Mouse (Mus musculus): ENCODE results near the gene Lmna. TPM values are rescaled to one million over a fixed set of nuclear protein-coding genes. Genes with fewer than 3 reads are reported as not detected.

The Lmna gene
- total RNA-seq (2023), result 1 to 10 TPM; 3.8 to 6.3 TPM

DNA sequence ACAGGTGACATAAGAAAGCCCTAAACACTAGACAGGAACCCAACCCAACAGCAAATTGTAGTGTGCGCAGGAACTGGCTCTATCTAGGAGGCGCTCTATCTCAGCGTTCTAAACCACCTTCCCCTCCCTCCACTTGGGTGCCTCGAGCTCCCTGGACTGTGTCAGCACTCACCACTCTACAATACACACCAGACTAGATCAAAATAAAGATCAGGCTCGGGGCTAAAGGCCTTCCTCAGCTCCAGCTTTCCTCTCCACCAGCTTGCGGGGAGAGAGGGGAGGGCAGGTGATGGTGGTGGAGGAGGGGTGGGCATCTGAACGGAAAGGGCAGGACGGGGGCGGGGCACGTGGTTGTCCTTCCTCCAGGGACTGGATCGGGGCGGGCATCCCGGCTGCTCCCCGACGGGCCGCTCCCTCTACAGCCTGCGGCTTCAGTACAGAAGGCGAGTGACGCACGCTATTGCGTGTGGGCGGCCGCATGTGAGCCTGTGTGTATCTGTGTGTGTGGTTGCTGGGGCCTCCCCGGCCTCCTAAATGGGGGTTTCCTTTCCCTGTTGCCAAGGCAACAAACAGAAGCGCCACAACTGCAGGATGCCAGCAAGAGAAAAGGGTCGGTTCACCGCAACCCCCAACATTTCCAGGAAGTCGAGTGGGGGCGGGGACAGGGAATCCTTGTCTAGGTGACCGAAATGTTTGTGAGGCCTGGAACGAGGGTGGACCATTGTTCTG, at the start of gene Lmna:
Gene Lmna, minus strand, starts transcription at position 265 of the 729 bp plus-strand sequence.

DNA sequence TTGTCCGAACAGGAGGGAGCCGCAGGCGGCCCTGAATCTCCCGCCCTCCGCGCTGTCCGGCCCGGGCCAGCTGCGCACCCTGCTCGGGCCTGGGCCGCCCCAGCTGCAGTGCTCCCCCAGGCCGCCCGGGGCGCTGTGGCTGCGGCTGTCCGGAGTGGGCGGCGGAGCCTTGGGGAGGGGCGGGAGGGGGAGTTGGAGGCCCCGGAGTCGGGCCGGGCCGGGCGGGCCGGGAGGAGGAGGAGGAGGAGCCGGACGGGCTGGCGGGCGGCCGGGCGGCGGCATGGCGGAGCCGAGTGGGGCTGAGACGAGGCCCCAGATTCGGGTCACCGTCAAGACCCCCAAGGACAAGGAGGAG, 43.7 kb upstream of the Lmna start, which contains the start of gene Ubqln4:
Gene Ubqln4, plus strand, starts transcription at position 234 of the 355 bp plus-strand sequence.

DNA sequence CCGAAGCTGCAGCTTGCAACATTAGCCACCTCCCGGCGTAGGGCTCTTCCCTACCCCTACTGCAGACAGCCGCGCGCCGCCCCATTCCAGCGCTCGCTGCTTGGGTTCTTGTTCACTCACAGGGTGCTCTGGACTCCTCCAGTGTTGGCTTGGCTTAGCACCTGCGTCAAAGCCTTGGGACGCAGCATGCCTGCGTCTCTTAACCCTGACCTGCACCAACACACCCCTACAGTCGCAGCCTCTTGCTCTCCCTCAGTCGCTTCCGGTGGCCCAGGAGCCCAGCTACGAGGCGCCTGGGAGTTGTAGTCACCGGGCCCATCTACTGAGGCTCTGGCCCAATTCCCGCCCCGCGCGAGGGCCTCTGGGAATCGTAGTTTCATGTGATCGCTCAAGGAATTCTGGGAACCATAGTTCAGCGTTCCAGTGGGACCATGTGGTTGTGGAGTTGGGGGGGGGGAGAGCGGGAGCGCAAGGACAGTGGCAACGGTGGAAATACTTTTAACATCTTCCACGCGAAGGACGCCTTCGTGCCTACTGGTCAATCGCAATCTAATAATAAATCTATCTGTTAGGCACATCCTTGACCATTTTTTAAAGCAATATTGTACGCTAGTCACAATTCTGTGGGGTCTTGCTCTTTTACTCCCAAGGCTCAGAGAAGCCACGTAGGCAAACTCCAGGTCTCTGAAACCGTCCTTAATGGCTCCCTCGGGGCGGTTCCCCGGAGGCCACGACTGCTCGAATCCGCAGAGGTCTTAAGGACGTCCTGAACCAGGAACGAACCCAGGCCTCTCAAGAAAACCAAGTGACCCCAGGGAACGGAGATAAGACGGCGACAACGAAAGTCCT, 43.1 kb upstream of the Lmna start, which contains the start of gene Lamtor2:
Gene Lamtor2, minus strand, starts transcription at position 399 of the 849 bp plus-strand sequence.

DNA sequence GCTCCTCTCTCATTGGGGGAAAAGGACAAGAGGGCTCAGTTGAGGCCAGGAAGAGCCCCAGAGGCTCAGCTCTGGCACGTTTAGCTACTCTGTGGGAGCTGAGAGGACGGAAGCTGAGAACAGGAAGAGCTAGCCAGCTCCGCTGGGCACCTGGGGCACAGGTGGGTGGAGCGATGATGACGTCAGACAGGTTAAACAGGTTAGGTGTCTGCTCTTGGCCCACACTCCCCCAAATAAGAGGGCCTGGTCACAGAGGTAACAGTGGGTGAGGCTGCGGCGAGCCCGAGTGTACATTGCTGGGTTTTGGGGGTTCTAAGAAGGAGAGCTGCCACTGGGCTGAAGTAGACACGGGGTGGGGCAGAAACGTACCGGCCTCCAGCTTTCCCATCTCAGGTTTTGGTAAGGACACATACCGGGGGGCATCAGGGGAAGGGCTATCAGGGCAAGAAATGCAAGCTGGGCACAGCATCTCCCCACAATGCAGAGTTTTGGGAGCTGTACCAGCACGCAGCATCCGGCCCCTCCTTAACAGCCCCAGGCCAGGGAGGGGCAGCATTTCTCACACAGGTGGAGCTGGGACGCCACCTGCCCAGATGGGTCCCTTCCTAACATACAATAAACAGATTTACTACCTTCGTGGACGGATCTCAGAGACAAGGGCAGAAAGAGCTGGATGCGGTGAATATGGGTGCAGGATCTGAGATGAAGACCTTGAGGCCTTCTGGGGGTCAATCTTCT, 38.6 kb upstream of the Lmna start, which contains the start of gene Rab25:
Gene Rab25, minus strand, starts transcription at position 121 of the 738 bp plus-strand sequence.

DNA sequence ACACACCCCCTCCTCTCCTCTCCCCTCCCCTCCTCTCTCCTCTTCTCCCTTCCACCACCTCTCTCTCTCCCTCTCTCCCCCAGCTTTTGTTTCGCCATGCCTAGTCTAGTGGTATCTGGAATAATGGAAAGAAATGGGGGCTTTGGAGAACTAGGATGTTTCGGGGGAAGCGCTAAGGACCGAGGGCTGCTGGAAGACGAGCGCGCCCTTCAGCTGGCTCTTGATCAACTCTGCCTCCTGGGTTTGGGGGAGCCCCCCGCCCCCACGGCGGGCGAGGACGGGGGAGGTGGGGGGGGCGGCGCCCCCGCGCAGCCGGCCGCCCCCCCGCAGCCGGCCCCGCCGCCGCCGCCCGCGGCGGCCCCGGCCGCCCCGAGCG, 22.5 kb upstream of the Lmna start, which contains the start of gene Mex3a:
Gene Mex3a, plus strand, starts transcription at position 97 of the 376 bp plus-strand sequence.

DNA sequence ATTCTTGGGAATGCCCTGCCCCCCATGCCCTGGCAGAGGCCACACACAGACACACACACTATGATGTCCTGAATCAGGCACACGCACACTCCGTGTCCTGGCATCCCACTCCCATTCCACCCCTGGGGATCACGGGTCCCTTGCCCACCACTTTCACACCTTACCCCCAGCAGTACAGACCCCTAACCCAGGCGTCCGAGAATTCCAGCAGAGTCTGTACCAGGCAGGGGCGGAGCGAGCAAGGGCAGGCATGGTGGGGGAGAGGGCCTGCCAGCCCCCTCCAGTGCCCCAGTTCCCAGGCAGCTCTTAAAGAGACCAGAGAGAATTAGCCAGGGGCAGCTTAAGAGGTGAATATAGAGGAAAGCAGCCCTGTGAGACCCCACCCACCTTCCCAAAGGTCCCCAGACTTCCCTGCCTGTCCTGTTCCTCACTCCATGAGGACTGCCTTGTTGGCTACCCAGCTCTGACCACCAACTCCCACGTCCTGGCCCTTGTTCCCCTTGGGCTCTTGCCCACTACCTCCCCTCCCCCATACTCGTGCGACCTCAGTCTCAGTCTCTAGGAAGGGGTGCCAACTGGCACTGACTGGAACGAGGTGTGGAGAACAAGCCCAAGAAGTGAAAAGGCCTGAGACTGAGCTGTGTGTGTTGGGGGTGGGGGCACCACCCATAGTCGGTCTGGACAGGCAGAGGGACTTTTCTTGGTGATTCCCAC, 48.6 kb downstream of the Lmna start, which contains the start of gene Sema4a:
Gene Sema4a, minus strand, starts transcription at position 200 of the 714 bp plus-strand sequence.

Other genes starting within 250 kb of the Lmna start
- gene Gm38392, start 222.7 kb downstream of the Lmna start, total RNA-seq (2023), result not detected
- 1 to 10 TPM; 5.4 to 7.0 TPM for gene Tsacc, start 213.0 kb downstream of the Lmna start, total RNA-seq (2023)
- gene Cct3, start 212.8 kb downstream of the Lmna start, total RNA-seq (2023), result 100 to 1,000 TPM; 193 to 228 TPM
- 100 to 1,000 TPM; 118 to 124 TPM for gene Glmp, start 184.9 kb downstream of the Lmna start, total RNA-seq (2023)
- 1 to 10 TPM in 1 of 2 experiments, not detected in 1; 1.4 TPM for gene Tmem79, start 173.8 kb downstream of the Lmna start, total RNA-seq (2023)
- 100 to 1,000 TPM; 129 to 142 TPM for gene Smg5, start 173.7 kb downstream of the Lmna start, total RNA-seq (2023)
- gene Paqr6, start 145.4 kb downstream of the Lmna start, total RNA-seq (2023), result 1 to 10 TPM; 4.3 to 5.6 TPM
- not detected for gene Bglap3, start 137.2 kb downstream of the Lmna start, total RNA-seq (2023)
- not detected for gene Bglap2, start 131.3 kb downstream of the Lmna start, total RNA-seq (2023)
- not detected for gene Bglap, start 125.5 kb downstream of the Lmna start, total RNA-seq (2023)
- 10 to 100 TPM; 35.0 to 39.0 TPM for gene Pmf1, start 99.6 kb downstream of the Lmna start, total RNA-seq (2023)
- 10 to 100 TPM; 15.6 to 16.2 TPM for gene Slc25a44, start 84.8 kb downstream of the Lmna start, total RNA-seq (2023)
- 100 to 1,000 TPM; 119 to 140 TPM for gene Sema4a, start 48.8 kb downstream of the Lmna start, total RNA-seq (2023)
- 1 to 10 TPM; 3.1 to 3.2 TPM for gene Mex3a, start 22.4 kb upstream of the Lmna start, total RNA-seq (2023)
- 1 to 10 TPM in 1 of 2 experiments, not detected in 1; 1.3 TPM for gene Rab25, start 38.3 kb upstream of the Lmna start, total RNA-seq (2023)
- 10 to 100 TPM; 86.4 to 87.7 TPM for gene Lamtor2, start 43.1 kb upstream of the Lmna start, total RNA-seq (2023)
- 10 to 100 TPM; 54.5 to 55.8 TPM for gene Ubqln4, start 43.8 kb upstream of the Lmna start, total RNA-seq (2023)
- 10 to 100 TPM; 68.8 to 75.7 TPM for gene Ssr2, start 65.9 kb upstream of the Lmna start, total RNA-seq (2023)
- gene Arhgef2, start 96.0 kb upstream of the Lmna start, total RNA-seq (2023), result 100 to 1,000 TPM; 181 to 203 TPM
- gene Rxfp4, start 143.2 kb upstream of the Lmna start, total RNA-seq (2023), result not detected
- gene Khdc4, start 175.8 kb upstream of the Lmna start, total RNA-seq (2023), result 100 to 1,000 TPM; 125 to 126 TPM
- gene Rit1, start 206.9 kb upstream of the Lmna start, total RNA-seq (2023), result 10 to 100 TPM; 29.5 to 30.1 TPM

Data from T-cell, adult 66 days (primary cell).